25 mouse cellular contexts compared by ENCODE assay signal in the genomic region with DNA sequence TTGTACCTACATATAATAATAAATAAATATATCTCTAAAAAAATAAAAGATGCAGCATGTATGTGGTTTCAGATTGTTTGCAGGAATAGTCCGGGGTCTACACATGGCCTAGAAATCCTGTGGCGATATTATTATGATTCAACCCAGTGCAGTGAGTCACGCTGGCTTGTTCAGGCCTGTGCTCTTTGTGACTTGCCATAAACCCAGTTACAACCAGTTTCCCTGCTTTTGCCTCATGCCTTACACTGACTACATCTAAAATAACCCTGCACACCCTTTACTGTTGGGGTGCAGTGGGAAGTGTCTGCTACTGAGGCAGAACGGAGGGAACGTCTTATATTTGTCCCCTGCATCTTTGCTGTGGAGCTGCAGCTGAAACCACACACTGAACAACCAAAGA. TPM values are rescaled to one million over a fixed set of nuclear protein-coding genes. Genes with fewer than 3 reads are reported as not detected.
DNase-seq lines count a peak whose midpoint lies in the region; ATAC-seq and TF ChIP-seq lines count a peak whose summit lies in the region.
"Had no signal": no experiment of that assay in that cellular context is flagged by ENCODE, and none has a peak within 500 bp of the region (broad histone marks: within the 10 kb centered on the region; RNA-seq: fewer than 3 reads in every experiment).

No protein-coding gene starts in this region.

- WGBS in stomach, embryonic 16.5 days, result 82% methylated on average over 5 of the region's 5 CpGs
- WGBS in liver, postnatal 0 days (ENCODE audit: insufficient replicate concordance), result 83% methylated on average over 5 of the region's 5 CpGs

- TF ChIP-seq CTCF in liver, postnatal 0 days (IDR thresholded peaks at IDR 0.05; ENCODE audit: low read depth), result no peak

- DNase-seq in heart, adult 11 months, result peak; percentile 37
- no peak for DNase-seq in heart, postnatal 36 days
- peak; percentile 46 to 52 for DNase-seq in urinary bladder, postnatal 36 days (ENCODE audit: low spot score in 2 of 2)
- no peak for DNase-seq in urinary bladder, adult 2 months (ENCODE audit: low spot score)
- no peak for DNase-seq in liver, postnatal 0 days
- no peak for DNase-seq in natural killer cell, adult 2 months (ENCODE audit: low spot score in 2 of 2)
- DNase-seq: adrenal gland, postnatal 10 days; B cell, adult 2 months; cerebellum, adult 18-20 months; cerebellum, adult 9-10 months; cerebellum, postnatal 14 days; gastrocnemius, postnatal 25 days; heart, adult 2 months; heart, postnatal 14 days had no signal

- no peak overlapping the region for H3K4me3 ChIP-seq in stomach, embryonic 16.5 days (replicated peaks; ENCODE audit: low read length)
- no peak overlapping the region for H3K4me3 ChIP-seq in liver, postnatal 0 days (ENCODE audit: low read depth, low read length)
- H3K4me3 ChIP-seq: embryonic facial prominence, embryonic 13.5 days; forebrain, embryonic 12.5 days; forebrain, embryonic 15.5 days; heart, adult 2 months; heart, embryonic 10.5 days; heart, embryonic 13.5 days; hindbrain, embryonic 12.5 days; hindbrain, embryonic 15.5 days had no signal

- intact Hi-C loops in heart, postnatal 36 days (cut with DNase I), result no loop called here

- no peaks in the 10 kb centered on the region for H3K27me3 ChIP-seq in stomach, embryonic 16.5 days (ENCODE audit: control insufficient read depth, insufficient read depth, low read length)
- H3K27me3 ChIP-seq in liver, postnatal 0 days (ENCODE audit: insufficient read depth, low read length), result 0 out of 2 replicates have a peak, but pooled peaks cover 3% of the 10 kb centered on the region
- H3K27me3 ChIP-seq: CH12.LX; embryonic facial prominence, embryonic 13.5 days; forebrain, embryonic 12.5 days; forebrain, embryonic 15.5 days; heart, embryonic 13.5 days; hindbrain, embryonic 12.5 days; hindbrain, embryonic 15.5 days; Patski had no signal

- 0 out of 2 replicates have a peak, but pooled peaks have one; percentile 53 for ATAC-seq in stomach, embryonic 16.5 days (ENCODE audit: insufficient read depth, low FRiP score)
- no peak for ATAC-seq in liver, postnatal 0 days
- ATAC-seq: forebrain, embryonic 15.5 days; Patski had no signal

- H3K36me3 ChIP-seq in stomach, embryonic 16.5 days (ENCODE audit: control insufficient read depth, insufficient read depth, low read length), result no peaks in the 10 kb centered on the region
- no peaks in the 10 kb centered on the region for H3K36me3 ChIP-seq in liver, postnatal 0 days (replicated peaks; ENCODE audit: insufficient read depth, low read length)
- H3K36me3 ChIP-seq: embryonic facial prominence, embryonic 13.5 days; forebrain, embryonic 12.5 days; forebrain, embryonic 15.5 days; G1E; heart, embryonic 10.5 days; heart, embryonic 13.5 days; hindbrain, embryonic 12.5 days; hindbrain, embryonic 15.5 days had no signal

- H3K9me3 ChIP-seq in stomach, embryonic 16.5 days (replicated peaks; ENCODE audit: control insufficient read depth, low read length), result no peaks in the 10 kb centered on the region
- H3K9me3 ChIP-seq in liver, postnatal 0 days (ENCODE audit: low read length), result no peaks in the 10 kb centered on the region
- H3K9me3 ChIP-seq: embryonic facial prominence, embryonic 13.5 days; forebrain, embryonic 12.5 days; forebrain, embryonic 15.5 days; heart, embryonic 10.5 days; heart, embryonic 13.5 days; hindbrain, embryonic 12.5 days; hindbrain, embryonic 15.5 days had no signal

- H3K27ac ChIP-seq in stomach, embryonic 16.5 days (ENCODE audit: low read length), result peak overlapping the region; percentile 68
- no peak overlapping the region for H3K27ac ChIP-seq in liver, postnatal 0 days (ENCODE audit: low read depth)
- H3K27ac ChIP-seq: embryonic facial prominence, embryonic 13.5 days; forebrain, embryonic 12.5 days; forebrain, embryonic 15.5 days; heart, adult 2 months; heart, embryonic 10.5 days; heart, embryonic 13.5 days; hindbrain, embryonic 12.5 days; hindbrain, embryonic 15.5 days had no signal

- H3K9ac ChIP-seq in stomach, embryonic 16.5 days (ENCODE audit: low read length), result no peak overlapping the region
- H3K9ac ChIP-seq in liver, postnatal 0 days (replicated peaks), result no peak overlapping the region
- H3K9ac ChIP-seq: embryonic facial prominence, embryonic 13.5 days; forebrain, embryonic 12.5 days; forebrain, embryonic 15.5 days; heart, embryonic 13.5 days; hindbrain, embryonic 12.5 days; hindbrain, embryonic 15.5 days had no signal

- peaks cover 12% of the 10 kb centered on the region; the same call in 1 of the 2 replicates for H3K4me1 ChIP-seq in stomach, embryonic 16.5 days (ENCODE audit: control insufficient read depth, insufficient read depth, low read length)
- no peaks in the 10 kb centered on the region for H3K4me1 ChIP-seq in liver, postnatal 0 days (ENCODE audit: insufficient read depth)

- no peak overlapping the region for H3K4me2 ChIP-seq in stomach, embryonic 16.5 days (ENCODE audit: low read depth, low read length)
- no peak overlapping the region for H3K4me2 ChIP-seq in liver, postnatal 0 days (ENCODE audit: low read depth, low read length)
- H3K4me2 ChIP-seq: embryonic facial prominence, embryonic 13.5 days; forebrain, embryonic 12.5 days; forebrain, embryonic 15.5 days; heart, embryonic 13.5 days; hindbrain, embryonic 12.5 days; hindbrain, embryonic 15.5 days had no signal

- TF ChIP-seq EP300 in liver, postnatal 0 days (IDR thresholded peaks at IDR 0.05; ENCODE audit: low read depth), result no peak

RNA-seq across cellular contexts. Expression of gene Ptpn13, which starts 29.3 kb away (rescaled TPM):
- 1 to 10 TPM; 6.1 to 7.0 TPM for total RNA-seq in heart, postnatal 36 days (2021)
- 37.8 and 42.2 TPM in 2 replicates for polyA plus RNA-seq in urinary bladder, adult 2 months (2012; rRNA removed)
- 16.8 and 18.8 TPM in 2 replicates for polyA plus RNA-seq in stomach, embryonic 16.5 days (2015; fragmentation: Nextera tagmentation; extraction: Ambion mirVana)
- polyA plus RNA-seq in liver, postnatal 0 days (2015; fragmentation: Nextera tagmentation; extraction: Ambion mirVana), result 0.38 and 0.43 TPM in 2 replicates
- polyA plus RNA-seq: G1E had no signal

Comparison
In these comparisons a context has a peak if more than half of its experiments do, and no peak if none do; other contexts are left out.
1. DNase-seq: peak in heart, adult 11 months (single experiment) and urinary bladder, postnatal 36 days (2 of 2); none in heart, postnatal 36 days (0 of 2), urinary bladder, adult 2 months (single experiment), liver, postnatal 0 days (single experiment) and natural killer cell, adult 2 months (0 of 2).
2. RNA of gene Ptpn13, which starts 29.3 kb away (polyA plus RNA-seq): 37.8 to 42.2 TPM in urinary bladder, adult 2 months and 16.8 to 18.8 TPM in stomach, embryonic 16.5 days; 0.38 to 0.43 TPM in liver, postnatal 0 days; every median in the first group is over 10 times any median in the second.